Mouse (Mus musculus) erythroblast, embryonic 14.5 days (primary cell): Measurements from ENCODE around the gene Arhgap22. TPM values are rescaled to one million over a fixed set of nuclear protein-coding genes. Genes with fewer than 3 reads are reported as not detected.

Experiments
- H3K27me3 ChIP-seq: 2 replicates; pipeline ENCODE4 v1.6.1; 2012; ENCODE audit warnings: inconsistent platforms; ENCODE audit not compliant: control insufficient read depth
- H3K36me3 ChIP-seq: 2 replicates; pipeline ENCODE4 v1.6.1; 2012; ENCODE audit warnings: mild to moderate bottlenecking, inconsistent platforms; ENCODE audit not compliant: control insufficient read depth
- H3K4me1 ChIP-seq: 2 replicates; pipeline ENCODE4 v1.6.1; 2012; ENCODE audit warnings: inconsistent platforms; ENCODE audit not compliant: control insufficient read depth
- H3K4me3 ChIP-seq: replicated peaks from 2 replicates; pipeline ENCODE3; 2012; ENCODE audit warnings: moderate library complexity, mild to moderate bottlenecking, inconsistent platforms
- H3K9me3 ChIP-seq: 2 replicates; pipeline ENCODE4 v1.6.1; 2012; ENCODE audit warnings: low read length, inconsistent platforms, mixed read lengths; ENCODE audit not compliant: control insufficient read depth
- GATA1 ChIP-seq: IDR thresholded peaks from 2 replicates; pipeline ENCODE4 v1.6.1; 2012; ENCODE audit warnings: low read length, inconsistent platforms, mixed read lengths
- TAL1 ChIP-seq: IDR thresholded peaks from 3 replicates; pipeline ENCODE4 v1.6.1; 2012; ENCODE audit warnings: low read length, inconsistent platforms, mixed read lengths
- polyA plus RNA-seq: library from polyadenylated mRNA; stranded (reverse); fragments of >175 nt; gene quantifications from 2 replicates; pipeline ENCODE4 v1.2.3, GENCODE M21; 2012

Arhgap22 gene
- polyA plus RNA-seq, 1 experiment = 0.02 TPM

DNA sequence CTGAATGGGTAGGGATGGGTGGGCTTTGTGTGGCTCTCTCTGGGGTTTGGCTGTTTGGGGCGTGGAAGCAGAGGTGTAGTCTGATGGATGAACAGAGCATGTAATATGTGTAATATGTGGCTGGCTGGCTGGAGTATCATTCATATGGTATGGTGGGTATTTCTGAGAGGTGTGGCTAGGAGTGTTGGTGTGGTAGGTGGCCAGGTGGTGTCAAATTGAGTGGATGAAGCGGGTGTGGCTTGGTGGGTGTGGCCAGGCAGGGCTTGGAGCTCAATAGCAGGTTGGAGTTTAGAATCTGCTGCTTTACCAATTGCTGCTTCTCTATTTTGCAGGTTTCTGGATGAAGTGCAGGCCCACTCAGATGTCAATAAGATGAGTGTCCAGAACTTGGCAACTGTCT lies 150.2 kb downstream of the Arhgap22 start:
- Histone ChIP-seq H3K4me1 (no peaks in the 10 kb centered on the region), H3K4me3 (no peak overlapping the region), H3K36me3 (no peaks in the 10 kb centered on the region; the same call in 1 of the 2 replicates), H3K9me3 (no peaks in the 10 kb centered on the region), H3K27me3 (no peaks in the 10 kb centered on the region)
- TF ChIP-seq TAL1 (no peak), GATA1 (no peak)

DNA sequence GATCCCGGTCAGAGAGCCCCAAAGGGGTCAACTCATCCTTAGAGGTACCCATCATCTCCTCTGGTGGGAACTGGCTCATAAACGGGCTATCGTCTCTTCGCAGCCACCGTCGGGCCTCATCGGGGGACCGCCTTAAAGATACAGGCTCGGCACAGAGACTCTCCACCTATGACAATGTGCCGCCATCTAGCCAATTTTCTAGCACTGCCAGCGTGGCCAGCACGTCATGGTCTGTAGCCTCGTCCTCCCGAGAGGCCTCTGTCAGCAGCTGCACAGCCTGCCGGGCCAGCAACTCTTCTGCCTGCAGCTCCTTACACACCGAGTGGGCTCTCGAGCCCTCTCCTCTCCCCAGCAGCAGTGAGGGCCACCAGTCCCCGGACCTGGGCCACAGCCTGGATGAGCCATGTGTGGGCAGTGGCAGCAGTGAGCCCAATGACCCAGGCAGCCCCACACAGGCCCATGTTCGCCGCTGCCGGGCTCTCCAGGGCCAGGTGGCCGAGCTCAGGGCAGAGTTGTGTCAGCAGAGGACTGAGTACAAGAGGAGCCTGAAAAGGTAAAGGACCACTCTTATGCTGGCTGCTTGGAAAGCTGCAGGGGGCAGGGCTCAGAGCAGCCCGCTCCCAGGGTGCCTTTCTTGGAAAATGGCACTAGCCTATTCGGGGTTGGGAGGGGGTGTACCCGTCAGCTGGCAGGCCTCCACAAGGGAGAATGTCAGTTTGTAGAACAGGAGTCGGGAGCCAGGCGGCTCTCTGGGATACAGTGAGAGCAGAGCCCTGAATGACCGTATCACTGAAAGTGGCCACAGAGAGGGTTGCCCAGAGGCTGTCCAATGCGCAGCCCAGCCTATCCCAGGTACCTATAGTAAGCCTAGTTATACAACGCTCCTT lies 153.3 kb downstream of the Arhgap22 start:
- no peaks in the 10 kb centered on the region for H3K9me3 ChIP-seq
- TF ChIP-seq GATA1 = no peak
- TF ChIP-seq TAL1 = no peak
- H3K27me3 ChIP-seq = no peaks in the 10 kb centered on the region
- no peaks in the 10 kb centered on the region; the same call in 1 of the 2 replicates for H3K36me3 ChIP-seq
- H3K4me3 ChIP-seq = no peak overlapping the region
- no peaks in the 10 kb centered on the region for H3K4me1 ChIP-seq

DNA sequence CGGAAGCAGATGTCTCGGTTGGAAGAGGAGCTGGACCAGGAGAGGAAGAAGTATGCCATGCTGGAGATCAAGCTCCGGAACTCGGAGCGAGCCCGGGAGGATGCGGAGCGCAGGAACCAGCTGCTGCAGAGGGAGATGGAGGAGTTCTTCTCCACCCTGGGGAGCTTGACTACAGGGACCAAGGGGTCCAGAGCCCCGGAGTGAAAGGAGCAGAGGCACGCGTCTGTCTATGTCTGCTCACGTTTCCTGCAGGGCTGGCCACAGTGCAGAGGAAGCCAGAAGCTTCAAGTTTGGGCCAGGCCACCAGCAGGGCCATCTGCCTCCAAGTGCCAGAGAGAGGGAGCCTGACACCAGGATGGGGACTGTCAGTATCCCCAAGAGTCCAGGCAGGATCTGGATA lies 155.5 kb downstream of the Arhgap22 start:
- H3K4me1 ChIP-seq = no peaks in the 10 kb centered on the region
- no peaks in the 10 kb centered on the region for H3K27me3 ChIP-seq
- TF ChIP-seq TAL1 (no peak), GATA1 (no peak)
- H3K36me3 ChIP-seq = no peaks in the 10 kb centered on the region; the same call in 1 of the 2 replicates
- H3K4me3 ChIP-seq = no peak overlapping the region
- H3K9me3 ChIP-seq = no peaks in the 10 kb centered on the region

DNA sequence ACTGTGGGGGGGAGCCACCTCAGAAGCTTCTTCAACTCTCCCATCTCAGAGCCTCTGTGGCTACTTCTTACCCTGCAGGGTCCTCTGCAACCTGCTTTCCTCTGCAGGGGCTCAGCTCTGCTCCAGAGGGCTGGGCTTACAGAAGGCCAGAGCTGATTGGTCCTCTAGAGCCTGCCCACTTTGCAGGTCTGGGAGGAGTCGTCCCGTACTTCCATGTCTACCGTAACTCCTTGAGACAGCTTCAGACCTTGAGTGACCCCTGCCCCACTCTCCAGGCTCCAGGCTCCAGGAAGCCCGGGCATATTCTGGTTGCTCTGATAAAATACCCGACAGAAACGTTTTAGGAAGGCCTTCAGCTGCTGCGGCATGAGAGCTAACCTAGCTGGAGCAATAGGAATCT lies 156.2 kb downstream of the Arhgap22 start:
- no peaks in the 10 kb centered on the region for H3K27me3 ChIP-seq
- H3K4me3 ChIP-seq = no peak overlapping the region
- H3K36me3 ChIP-seq = no peaks in the 10 kb centered on the region; the same call in 1 of the 2 replicates
- TF ChIP-seq TAL1 (no peak), GATA1 (no peak)
- H3K4me1 ChIP-seq = no peaks in the 10 kb centered on the region
- no peaks in the 10 kb centered on the region for H3K9me3 ChIP-seq

DNA sequence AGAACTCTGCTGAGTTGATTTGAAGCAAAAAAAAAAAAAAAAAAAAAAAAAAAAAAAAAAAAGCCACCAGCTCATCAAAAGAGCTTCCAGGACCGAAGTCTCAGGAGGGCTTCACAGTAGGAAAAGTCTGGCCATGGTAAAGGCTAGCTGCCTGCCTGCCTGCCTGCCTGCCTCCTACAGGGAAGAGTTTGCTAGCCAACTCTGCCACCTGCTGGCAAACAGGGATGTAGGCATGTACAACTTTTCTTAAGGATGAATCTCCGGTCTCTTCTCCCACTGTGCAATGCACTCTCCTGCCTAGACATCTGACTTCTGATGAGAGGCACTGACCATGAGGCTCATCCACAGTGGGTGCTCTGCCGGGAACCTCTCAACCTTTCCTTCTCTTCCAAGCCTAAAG lies 157.4 kb downstream of the Arhgap22 start:
- peaks cover 2% of the 10 kb centered on the region; the same call in 1 of the 2 replicates for H3K36me3 ChIP-seq
- no peaks in the 10 kb centered on the region for H3K27me3 ChIP-seq
- TF ChIP-seq TAL1 (no peak), GATA1 (no peak)
- no peaks in the 10 kb centered on the region for H3K4me1 ChIP-seq
- no peaks in the 10 kb centered on the region for H3K9me3 ChIP-seq
- no peak overlapping the region for H3K4me3 ChIP-seq

DNA sequence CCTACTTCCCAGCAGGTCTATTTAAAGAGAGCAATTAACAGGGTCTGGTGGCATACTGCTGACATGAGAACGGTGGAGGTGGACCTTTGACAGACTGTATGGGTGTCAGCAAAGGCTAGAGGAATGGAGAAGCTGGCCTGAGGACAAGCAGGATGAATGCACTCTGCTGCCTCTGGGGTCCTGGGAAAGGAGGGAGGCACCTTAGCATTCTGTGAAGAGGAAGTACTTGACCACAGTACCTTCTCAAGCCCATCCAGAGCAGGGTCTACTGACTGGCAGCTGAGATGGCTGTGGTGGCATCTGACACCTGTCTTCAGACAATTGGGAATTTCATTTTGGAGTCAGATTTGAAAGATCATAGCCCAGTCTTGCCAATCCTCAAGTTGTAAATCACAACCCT lies 159.4 kb downstream of the Arhgap22 start:
- Histone ChIP-seq H3K36me3 (peaks cover 6% of the 10 kb centered on the region), H3K4me3 (no peak overlapping the region), H3K27me3 (no peaks in the 10 kb centered on the region), H3K4me1 (no peaks in the 10 kb centered on the region), H3K9me3 (no peaks in the 10 kb centered on the region)
- TF ChIP-seq GATA1 (no peak), TAL1 (no peak)

DNA sequence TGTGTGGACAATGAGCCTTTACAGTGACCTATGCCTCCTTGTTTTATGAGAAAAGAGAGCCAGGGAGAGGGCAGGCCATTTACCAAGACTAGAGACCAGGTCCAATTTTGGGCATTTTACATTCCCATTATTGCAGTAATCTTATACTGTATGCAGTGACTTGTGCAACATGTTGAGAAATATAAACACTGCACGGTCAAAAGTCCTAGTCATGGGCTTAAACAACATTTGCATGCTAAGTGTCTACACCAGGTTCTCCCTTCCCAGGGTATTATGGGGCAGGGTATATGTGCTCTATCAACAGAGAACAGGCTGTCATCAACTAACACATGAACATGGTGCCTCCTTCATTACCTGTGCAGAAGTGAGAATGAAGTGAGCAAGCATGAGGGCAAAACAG lies 160.3 kb downstream of the Arhgap22 start:
- H3K27me3 ChIP-seq = no peaks in the 10 kb centered on the region
- peaks cover 8% of the 10 kb centered on the region for H3K36me3 ChIP-seq
- no peak for TF ChIP-seq GATA1
- TF ChIP-seq TAL1 = no peak
- H3K9me3 ChIP-seq = no peaks in the 10 kb centered on the region
- H3K4me3 ChIP-seq = no peak overlapping the region
- no peaks in the 10 kb centered on the region for H3K4me1 ChIP-seq

DNA sequence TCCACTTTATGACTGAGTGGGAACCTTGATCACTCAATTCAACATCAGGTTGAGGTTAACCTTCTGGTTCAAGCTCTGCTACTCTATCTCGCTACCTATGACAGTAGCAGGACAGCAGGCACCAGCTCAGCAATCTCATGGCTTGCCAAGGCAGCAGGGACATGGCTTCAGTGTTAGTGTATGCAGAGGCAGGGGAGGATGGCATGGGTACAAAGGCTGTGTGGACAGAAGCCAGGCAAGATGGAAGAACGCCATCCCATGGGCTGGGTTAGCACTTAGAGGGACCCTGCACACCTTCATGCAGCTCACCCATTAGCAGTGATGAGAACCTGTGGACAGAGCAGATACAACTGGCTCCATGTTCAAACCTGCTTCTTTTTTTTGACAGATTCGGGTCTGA lies 163.4 kb downstream of the Arhgap22 start:
- no peak overlapping the region for H3K4me3 ChIP-seq
- H3K36me3 ChIP-seq = peaks cover 18% of the 10 kb centered on the region
- TF ChIP-seq GATA1 (no peak), TAL1 (no peak)
- H3K9me3 ChIP-seq = no peaks in the 10 kb centered on the region
- no peaks in the 10 kb centered on the region for H3K27me3 ChIP-seq
- no peaks in the 10 kb centered on the region for H3K4me1 ChIP-seq

DNA sequence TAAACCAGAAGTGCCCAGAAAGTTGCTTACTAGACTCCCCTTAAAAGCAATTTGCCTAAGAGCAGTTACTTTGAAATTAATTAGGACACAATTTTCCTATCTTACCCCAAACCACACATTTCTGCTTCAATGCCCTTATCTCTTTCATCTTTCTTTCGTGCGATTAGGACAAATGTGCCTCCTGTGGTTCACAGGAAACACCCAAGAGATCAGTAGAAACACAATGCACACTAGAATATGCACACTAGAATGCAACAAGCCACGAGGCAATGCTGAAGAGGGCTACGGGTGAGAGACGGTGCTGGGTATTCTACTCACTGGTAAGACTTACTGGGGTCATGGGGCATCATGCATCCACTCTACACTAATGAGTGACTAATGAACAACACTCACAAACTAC lies 164.9 kb downstream of the Arhgap22 start:
- TF ChIP-seq TAL1 = no peak
- TF ChIP-seq GATA1 = no peak
- Histone ChIP-seq H3K36me3 (peaks cover 25% of the 10 kb centered on the region), H3K9me3 (no peaks in the 10 kb centered on the region), H3K4me1 (no peaks in the 10 kb centered on the region), H3K4me3 (no peak overlapping the region), H3K27me3 (no peaks in the 10 kb centered on the region)
